Mouse (Mus musculus) hindbrain, embryonic 11.5 days (tissue): ENCODE measurements around the gene Vmn1r210. TPM values are rescaled to one million over a fixed set of nuclear protein-coding genes. Genes with fewer than 3 reads are reported as not detected.
"Not testable (repeated sequence)": the region's sequence is repeated elsewhere in the genome, so short reads cannot be mapped to it uniquely, and the experiment has no call there.

ENCODE experiments used
- ATAC-seq: fragments of 200-750 bp; cut with Nextera tagmentation; 2 replicates; pipeline ENCODE4 v1.8.0; 2017; ENCODE audit warnings: mild to moderate bottlenecking, moderate TSS enrichment, moderate library complexity; ENCODE audit not compliant: low FRiP score
- DNase-seq: peaks from one replicate; pipeline ENCODE4 v3.0.0-alpha.2; 2015; ENCODE audit warnings: low spot score
- H3K27ac ChIP-seq: fragments of 300-500 bp; sonication (generic); 2 replicates; pipeline ENCODE4 v1.5.1; 2014; ENCODE audit warnings: mild to moderate bottlenecking, low read depth, low read length
- H3K27me3 ChIP-seq: fragments of 300-500 bp; sonication (generic); 2 replicates; pipeline ENCODE4 v1.6.1; 2014; ENCODE audit warnings: mild to moderate bottlenecking, low read length, moderate library complexity, mixed read lengths; ENCODE audit not compliant: control insufficient read depth, insufficient read depth
- H3K36me3 ChIP-seq: fragments of 300-500 bp; sonication (generic); 2 replicates; pipeline ENCODE4 v1.6.1; 2014; ENCODE audit warnings: mild to moderate bottlenecking, low read length, moderate library complexity, mixed read lengths; ENCODE audit not compliant: control insufficient read depth, insufficient read depth
- H3K4me1 ChIP-seq: fragments of 300-500 bp; sonication (generic); replicated peaks from 2 replicates; pipeline ENCODE4 v1.6.1; 2014; ENCODE audit warnings: low read length, mixed read lengths; ENCODE audit not compliant: control insufficient read depth, insufficient read depth
- H3K4me2 ChIP-seq: fragments of 300-500 bp; sonication (generic); replicated peaks from 2 replicates; pipeline ENCODE4 v1.6.1; 2014; ENCODE audit warnings: mild to moderate bottlenecking, low read depth, low read length
- H3K4me3 ChIP-seq: fragments of 300-500 bp; sonication (generic); 2 replicates; pipeline ENCODE4 v1.5.1; 2014; ENCODE audit warnings: low read depth, low read length
- H3K9ac ChIP-seq: fragments of 300-500 bp; sonication (generic); 2 replicates; pipeline ENCODE4 v1.6.1; 2014; ENCODE audit warnings: low read depth, low read length
- H3K9me3 ChIP-seq: fragments of 300-500 bp; sonication (generic); 2 replicates; pipeline ENCODE4 v1.6.1; 2016; ENCODE audit warnings: low read length; ENCODE audit not compliant: control insufficient read depth
- WGBS: fragments of 180-500 bp; shearing (Covaris S2); extraction: QIAGEN DNeasy Blood & Tissue Kit; methylation state at CpG from one replicate; pipeline ENCODE4 v1.1.7; 2014; 5-methylcytosine and 5-hydroxymethylcytosine counted together
- polyA plus RNA-seq: library from polyadenylated mRNA; unstranded; fragments of >200 nt; fragmentation: Nextera tagmentation; extraction: Ambion mirVana; gene quantifications from 2 replicates; pipeline ENCODE4 v1.2.1, GENCODE M21; 2014

The Vmn1r210 gene
- polyA plus RNA-seq: not detected in 2 replicates

DNA sequence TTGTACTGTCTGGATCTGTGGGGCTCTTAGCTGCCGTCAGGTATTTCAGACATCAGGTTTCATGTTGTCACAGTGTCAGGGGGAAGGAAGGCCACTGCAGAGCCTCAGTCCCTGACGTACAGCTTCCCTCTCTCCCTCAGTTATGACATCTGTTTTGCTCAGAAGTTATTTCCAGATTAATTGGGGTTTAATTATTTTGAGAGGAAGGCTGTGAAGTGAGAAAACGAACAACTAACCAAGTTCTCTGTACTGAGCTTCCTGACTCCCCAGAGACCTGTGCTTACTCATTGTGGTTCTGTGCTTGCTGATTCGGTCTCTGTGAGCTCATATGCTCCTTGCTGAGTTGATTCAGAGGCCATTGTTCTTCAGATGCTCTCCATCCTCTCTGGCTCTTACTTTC is at the start of gene Vmn1r210:
Vmn1r210 (minus strand) TSS at position 101 of the 400 bp plus-strand sequence.
- Histone ChIP-seq H3K27ac (no peak within 1 kb of the TSS), H3K36me3 (no peaks in the 10 kb centered on the region), H3K9me3 (no peaks in the 10 kb centered on the region), H3K9ac (no peak within 1 kb of the TSS), H3K4me1 (no peaks in the 10 kb centered on the region), H3K4me2 (no peak within 1 kb of the TSS), H3K27me3 (no peaks in the 10 kb centered on the region), H3K4me3 (no peak within 1 kb of the TSS)
- 64% methylated on average over 4 of the region's 4 CpGs for WGBS
- ATAC-seq (no peak), DNase-seq (no peak)

DNA sequence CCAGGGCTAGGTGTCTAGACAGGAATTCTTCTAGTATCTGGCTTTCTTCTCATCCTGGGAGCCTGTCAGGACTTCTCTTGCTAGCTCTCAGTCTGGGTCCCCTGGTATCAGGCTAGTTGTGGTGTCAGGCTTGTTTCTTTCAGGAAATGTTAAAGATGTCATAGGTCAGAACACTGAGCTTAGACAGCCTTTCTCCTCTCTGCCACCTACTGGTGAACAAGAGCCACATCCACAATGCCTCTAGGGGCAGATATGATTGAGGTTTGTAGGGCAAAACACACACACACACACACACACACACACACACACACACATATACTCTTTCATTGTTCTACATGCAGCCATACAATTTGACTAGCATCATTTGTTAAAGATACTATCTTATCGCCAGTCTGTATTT is 48.1 kb upstream of the Vmn1r210 start:
- Histone ChIP-seq H3K9ac (no peak overlapping the region), H3K9me3 (no peaks in the 10 kb centered on the region), H3K36me3 (no peaks in the 10 kb centered on the region), H3K4me3 (no peak overlapping the region), H3K27me3 (no peaks in the 10 kb centered on the region), H3K27ac (no peak overlapping the region), H3K4me2 (no peak overlapping the region), H3K4me1 (no peaks in the 10 kb centered on the region)
- DNase-seq: no peak
- 96% methylated on average over 1 of the region's 1 CpGs for WGBS
- ATAC-seq: no peak

DNA sequence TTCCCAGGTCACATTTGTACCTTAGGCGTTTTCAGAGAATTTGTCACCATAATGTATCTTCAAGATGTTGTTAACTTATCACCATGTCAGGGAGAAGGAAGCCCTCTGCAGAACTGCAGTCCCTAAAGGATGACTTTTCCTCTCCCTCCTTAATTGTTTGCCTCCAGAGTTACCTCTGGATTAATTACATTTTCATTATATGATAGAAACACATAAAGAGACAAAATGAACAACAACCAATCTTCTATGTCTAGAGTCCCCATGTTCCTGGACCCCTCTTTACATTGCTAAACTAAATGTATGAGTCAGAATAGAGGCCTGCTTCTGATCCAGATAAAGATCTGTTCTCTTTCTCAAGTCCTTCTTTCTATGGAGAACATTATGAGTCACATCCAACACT is 26.3 kb upstream of the Vmn1r210 start, which contains the start of gene Vmn1r211:
Vmn1r211 (minus strand) TSS at position 101 of the 400 bp plus-strand sequence.
- no peak for ATAC-seq
- Histone ChIP-seq H3K27ac (no peak within 1 kb of the TSS), H3K27me3 (no peaks in the 10 kb centered on the region), H3K4me2 (no peak within 1 kb of the TSS), H3K4me1 (no peaks in the 10 kb centered on the region), H3K9ac (no peak within 1 kb of the TSS), H3K4me3 (no peak within 1 kb of the TSS), H3K9me3 (no peaks in the 10 kb centered on the region), H3K36me3 (no peaks in the 10 kb centered on the region)
- no peak for DNase-seq
- WGBS: 81% methylated on average over 1 of the region's 1 CpGs

DNA sequence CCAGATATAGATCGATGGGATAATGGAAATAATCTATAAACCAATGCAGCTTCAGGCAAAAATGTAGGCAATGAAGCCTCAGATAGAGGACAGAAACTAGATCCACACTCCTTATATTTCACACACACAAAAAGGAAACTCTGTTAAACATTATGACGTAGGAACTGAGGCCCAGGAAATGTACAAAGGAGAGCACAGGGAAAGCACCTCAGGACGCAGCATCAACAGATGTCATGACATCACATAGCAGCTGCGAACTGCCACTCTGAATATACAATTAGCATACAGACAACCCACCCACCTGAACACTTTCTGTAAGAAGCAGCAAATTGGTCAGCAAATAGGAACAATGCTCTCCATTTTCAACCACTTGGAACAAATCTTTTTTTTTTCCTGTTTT is 23.6 kb upstream of the Vmn1r210 start:
- H3K27ac ChIP-seq: no peak overlapping the region
- ATAC-seq (no peak), DNase-seq (no peak)
- H3K4me3 ChIP-seq: no peak overlapping the region
- H3K27me3 ChIP-seq: no peaks in the 10 kb centered on the region
- H3K4me1 ChIP-seq: no peaks in the 10 kb centered on the region
- H3K36me3 ChIP-seq: no peaks in the 10 kb centered on the region
- no peak overlapping the region for H3K4me2 ChIP-seq
- WGBS: 74% methylated on average over 4 of the region's 4 CpGs
- H3K9me3 ChIP-seq: no peaks in the 10 kb centered on the region
- H3K9ac ChIP-seq: no peak overlapping the region

DNA sequence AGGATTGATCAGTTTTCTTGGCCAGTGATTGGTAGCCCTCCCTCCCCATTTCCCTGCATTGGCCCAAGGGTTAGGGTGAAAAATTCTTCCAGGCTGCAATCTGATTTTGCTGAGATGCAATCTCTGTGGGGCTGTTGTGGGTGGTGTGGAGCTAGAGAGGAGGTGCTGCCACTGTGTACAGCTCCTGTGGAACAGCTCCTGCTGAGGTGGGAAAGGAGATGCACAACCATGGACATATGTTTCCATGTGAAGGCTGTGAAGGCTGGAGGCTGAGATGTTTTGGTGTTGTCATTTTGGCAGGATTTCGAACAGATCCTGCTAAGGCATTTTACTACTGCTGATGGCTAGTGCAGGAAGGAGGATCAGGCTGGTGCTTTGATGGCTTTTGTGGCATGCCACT is 15.7 kb upstream of the Vmn1r210 start:
- WGBS: 79% methylated on average over 1 of the region's 1 CpGs
- ATAC-seq: no peak

DNA sequence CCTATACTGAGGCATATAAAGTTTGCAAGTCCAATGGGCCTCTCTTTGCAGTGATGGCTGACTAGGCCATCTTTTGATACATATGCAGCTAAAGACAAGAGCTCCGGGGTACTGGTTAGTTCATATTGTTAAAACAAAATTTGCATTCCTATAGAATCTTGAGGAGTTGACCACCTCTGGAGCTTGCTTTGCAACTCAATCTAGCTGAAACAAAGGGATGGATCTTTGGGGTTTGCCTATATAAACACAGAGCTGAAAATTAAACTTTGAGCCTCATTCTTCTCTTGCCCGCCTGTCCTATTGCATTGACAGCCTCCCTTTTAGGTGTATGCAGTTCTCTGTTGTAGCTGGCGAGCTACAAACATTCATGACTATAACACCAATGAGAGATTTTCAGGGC is 13.2 kb upstream of the Vmn1r210 start:
- H3K4me3 ChIP-seq: not testable (repeated sequence)

More for the DNA sequence above, 15.7 kb upstream of the Vmn1r210 start:
- Histone ChIP-seq H3K9me3 (no peaks in the 10 kb centered on the region), H3K27me3 (no peaks in the 10 kb centered on the region), H3K4me1 (no peaks in the 10 kb centered on the region), H3K9ac (no peak overlapping the region), H3K4me2 (no peak overlapping the region), H3K4me3 (no peak overlapping the region), H3K27ac (no peak overlapping the region), H3K36me3 (no peaks in the 10 kb centered on the region)
- DNase-seq: no peak

DNA sequence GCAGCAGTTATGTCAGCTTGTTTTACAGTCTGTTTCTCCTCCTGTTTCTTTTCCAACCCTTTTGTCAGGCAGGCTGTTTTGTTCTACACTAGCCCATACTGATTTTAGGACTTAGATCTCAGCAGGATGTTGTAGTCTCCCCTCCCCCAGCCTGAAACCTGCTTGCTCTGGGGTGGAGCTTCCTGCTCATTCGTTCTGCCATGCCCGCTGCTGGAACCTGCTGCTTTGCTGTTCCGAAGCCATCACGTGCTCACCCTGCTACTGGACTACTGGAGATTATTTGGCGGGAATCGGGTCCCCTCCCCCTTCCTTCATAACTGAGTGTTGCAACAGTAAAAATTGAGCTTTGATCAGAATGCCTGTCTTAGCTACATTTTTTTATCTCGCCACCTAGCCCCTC is 1.8 kb downstream of the Vmn1r210 start:
- not testable (repeated sequence) for H3K36me3 ChIP-seq, H3K4me3 ChIP-seq, DNase-seq, H3K27me3 ChIP-seq, H3K4me2 ChIP-seq, H3K9ac ChIP-seq, H3K9me3 ChIP-seq, ATAC-seq, H3K4me1 ChIP-seq, H3K27ac ChIP-seq
- WGBS: 39% methylated on average over 7 of the region's 7 CpGs

More for the DNA sequence above, 13.2 kb upstream of the Vmn1r210 start:
- H3K36me3 ChIP-seq, DNase-seq, ATAC-seq, H3K4me1 ChIP-seq, H3K9ac ChIP-seq, H3K27ac ChIP-seq, H3K4me2 ChIP-seq, H3K9me3 ChIP-seq, H3K27me3 ChIP-seq: not testable (repeated sequence)
- 48% methylated on average over 3 of the region's 3 CpGs for WGBS

DNA sequence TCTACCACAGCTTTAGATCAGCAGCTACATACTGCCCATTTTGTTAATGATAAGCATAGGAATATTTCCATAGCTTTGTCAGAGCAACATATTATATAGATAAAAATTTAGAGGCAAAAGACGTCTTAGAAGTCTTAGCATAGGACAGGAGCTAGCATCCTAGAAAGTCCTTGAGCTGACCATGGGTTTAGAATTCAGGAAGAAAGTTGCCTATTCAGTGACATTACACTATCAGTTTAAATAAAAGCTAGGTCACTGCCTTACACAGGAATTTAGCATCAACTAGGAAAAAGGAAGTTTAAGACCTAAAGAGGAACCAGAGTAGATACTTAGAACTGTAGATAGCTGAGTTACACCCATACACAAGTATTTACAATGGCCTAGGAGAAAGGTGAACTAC is 9.5 kb downstream of the Vmn1r210 start:
- not testable (repeated sequence) for ATAC-seq, H3K4me2 ChIP-seq, H3K4me1 ChIP-seq, H3K27ac ChIP-seq, H3K4me3 ChIP-seq, H3K36me3 ChIP-seq, H3K9ac ChIP-seq, H3K9me3 ChIP-seq, DNase-seq, H3K27me3 ChIP-seq
- 93% methylated on average over 1 of the region's 1 CpGs for WGBS

DNA sequence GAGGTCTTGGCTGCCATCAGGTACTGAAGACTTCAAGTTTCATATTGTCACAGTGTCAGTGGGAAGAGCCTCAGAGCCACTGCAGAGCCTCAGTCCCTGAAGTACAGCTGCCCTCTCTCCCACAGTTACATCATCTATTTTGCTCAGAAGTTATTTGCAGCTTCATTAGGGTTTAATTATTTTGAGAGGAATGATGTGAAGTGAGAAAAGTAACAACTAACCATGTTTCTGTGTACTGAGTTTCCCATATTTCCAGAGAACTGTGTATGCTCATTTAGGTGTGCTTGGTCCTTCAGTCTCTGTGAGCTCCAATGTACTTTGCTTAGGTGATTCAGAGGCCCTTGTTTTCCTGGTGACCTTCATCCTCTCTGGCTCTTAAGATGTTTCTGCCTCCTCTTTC is 21.6 kb downstream of the Vmn1r210 start, which contains the start of gene Vmn1r209:
Vmn1r209 (minus strand) TSS at position 101 of the 400 bp plus-strand sequence.
- ATAC-seq, H3K27me3 ChIP-seq, H3K4me2 ChIP-seq, H3K27ac ChIP-seq, H3K9me3 ChIP-seq, DNase-seq, H3K9ac ChIP-seq, H3K4me1 ChIP-seq, H3K4me3 ChIP-seq, H3K36me3 ChIP-seq: not testable (repeated sequence)
